Mouse (Mus musculus) midbrain, embryonic 13.5 days (tissue): Measurements from ENCODE around the gene Il1b. TPM values are rescaled to one million over a fixed set of nuclear protein-coding genes. Genes with fewer than 3 reads are reported as not detected.

Experiments
- polyA plus RNA-seq: library from polyadenylated mRNA; unstranded; fragments of >200 nt; fragmentation: Nextera tagmentation; extraction: Ambion mirVana; gene quantifications from 2 replicates; pipeline ENCODE4 v1.2.1, GENCODE M21; 2015

Gene Il1b
- polyA plus RNA-seq, 1 experiment from 2014 or later = not detected

Other genes starting within 250 kb of the Il1b start
- 29.2 and 30.4 TPM in 2 replicates for gene Chchd5, start 241.4 kb downstream of the Il1b start, polyA plus RNA-seq
- 52.4 and 53.1 TPM in 2 replicates for gene Slc20a1, start 172.4 kb downstream of the Il1b start, polyA plus RNA-seq
- 18.3 and 19.3 TPM in 2 replicates for gene Ckap2l, start 73.9 kb downstream of the Il1b start, polyA plus RNA-seq
- 0.12 and 0.32 TPM in 2 replicates for gene Il1a, start 61.2 kb downstream of the Il1b start, polyA plus RNA-seq
- not detected in 2 replicates for gene F830045P16Rik, start 165.5 kb upstream of the Il1b start, polyA plus RNA-seq
- gene Sirpa, start 221.7 kb upstream of the Il1b start, polyA plus RNA-seq = 19.1 and 21.0 TPM in 2 replicates